Mouse (Mus musculus) embryonic facial prominence, embryonic 11.5 days (tissue): ENCODE data around the gene Spty2d1. TPM values are rescaled to one million over a fixed set of nuclear protein-coding genes. Genes with fewer than 3 reads are reported as not detected.
A peak's percentile ranks its signal among the peaks of the same experiment; 100 is the strongest.

Experiments
- ATAC-seq: fragments of 200-750 bp; cut with Nextera tagmentation; replicated peaks from 2 replicates; pipeline ENCODE4 v1.8.0; 2017; ENCODE audit warnings: low read depth; ENCODE audit not compliant: insufficient number of reproducible peaks, low FRiP score, low TSS enrichment
- DNase-seq: peaks from one replicate; pipeline ENCODE4 v3.0.0-alpha.2; 2015; ENCODE audit warnings: low spot score
- H3K27ac ChIP-seq: fragments of 300-500 bp; sonication (generic); replicated peaks from 2 replicates; pipeline ENCODE4 v1.5.1; 2014; ENCODE audit warnings: mild to moderate bottlenecking, low read depth, low read length, control low read depth
- H3K27me3 ChIP-seq: fragments of 300-500 bp; sonication (generic); 2 replicates; pipeline ENCODE4 v1.6.1; 2014; ENCODE audit warnings: mild to moderate bottlenecking, low read length, moderate library complexity, mixed read lengths; ENCODE audit not compliant: control insufficient read depth, insufficient read depth
- H3K36me3 ChIP-seq: fragments of 300-500 bp; sonication (generic); replicated peaks from 2 replicates; pipeline ENCODE4 v1.6.1; 2014; ENCODE audit warnings: low read depth, mild to moderate bottlenecking, low read length, moderate library complexity, mixed read lengths; ENCODE audit not compliant: control insufficient read depth, insufficient read depth
- H3K4me1 ChIP-seq: fragments of 300-500 bp; sonication (generic); 2 replicates; pipeline ENCODE4 v1.6.1; 2014; ENCODE audit warnings: low read length, mixed read lengths; ENCODE audit not compliant: control insufficient read depth, insufficient read depth
- H3K4me2 ChIP-seq: fragments of 300-500 bp; sonication (generic); 2 replicates; pipeline ENCODE4 v1.6.1; 2014; ENCODE audit warnings: low read depth, mild to moderate bottlenecking, control low read depth, low read length, moderate library complexity
- H3K4me3 ChIP-seq: fragments of 300-500 bp; sonication (generic); 2 replicates; pipeline ENCODE4 v1.5.1; 2014; ENCODE audit warnings: low read depth, low read length, control low read depth
- H3K9ac ChIP-seq: fragments of 300-500 bp; sonication (generic); replicated peaks from 2 replicates; pipeline ENCODE4 v1.6.1; 2014; ENCODE audit warnings: mild to moderate bottlenecking, control low read depth, low read length
- H3K9me3 ChIP-seq: fragments of 300-500 bp; sonication (generic); replicated peaks from 2 replicates; pipeline ENCODE4 v1.6.1; 2016; ENCODE audit warnings: mild to moderate bottlenecking, low read length, inconsistent platforms, mixed read lengths; ENCODE audit not compliant: control insufficient read depth
- WGBS: fragments of 180-500 bp; shearing (Covaris S2); extraction: QIAGEN DNeasy Blood & Tissue Kit; methylation state at CpG from one replicate; pipeline ENCODE4 v1.1.7; 2014; 5-methylcytosine and 5-hydroxymethylcytosine counted together
- polyA plus RNA-seq: library from polyadenylated mRNA; unstranded; fragments of >200 nt; fragmentation: Nextera tagmentation; extraction: Ambion mirVana; gene quantifications from 2 replicates; pipeline ENCODE4 v1.2.1, GENCODE M21; 2014

Gene Spty2d1
- polyA plus RNA-seq, result 13.5 and 14.5 TPM in 2 replicates

- no peaks in the 10 kb centered on the region for H3K27me3 ChIP-seq
- H3K27ac ChIP-seq, result peak within 1 kb of the TSS; percentile 35; the same call in 1 of the 2 replicates
- peak within 1 kb of the TSS; percentile 79 for H3K4me2 ChIP-seq
- WGBS, result 1% methylated on average over 52 of the region's 57 CpGs
- H3K4me1 ChIP-seq, result no peaks in the 10 kb centered on the region
- no peaks in the 10 kb centered on the region for H3K9me3 ChIP-seq
- H3K36me3 ChIP-seq, result no peaks in the 10 kb centered on the region
- H3K4me3 ChIP-seq, result peak within 1 kb of the TSS; percentile 78
- peak within 1 kb of the TSS; percentile 72 for H3K9ac ChIP-seq
- ATAC-seq (peak; percentile 96), DNase-seq (peak; percentile 98)
Observed at GRCm38 (mm10) chr7:47008168-47008993, at the start of gene Spty2d1. Spty2d1 (minus strand) TSS chr7:47008411.

- no peak overlapping the region for H3K4me2 ChIP-seq
- H3K27ac ChIP-seq, result no peak overlapping the region
- 84% methylated on average over 4 of the region's 4 CpGs for WGBS
Observed at GRCm38 (mm10) chr7:47056273-47056672, 48.1 kb upstream of the Spty2d1 start.

GRCm38 (mm10) chr7:47055744-47056143 is 47.5 kb upstream of the Spty2d1 start:
- no peak for DNase-seq
- Histone ChIP-seq H3K4me3 (no peak overlapping the region), H3K27me3 (no peaks in the 10 kb centered on the region), H3K4me1 (peaks cover 3% of the 10 kb centered on the region), H3K36me3 (no peaks in the 10 kb centered on the region; the same call in 1 of the 2 replicates), H3K9me3 (no peaks in the 10 kb centered on the region), H3K4me2 (no peak overlapping the region), H3K27ac (no peak overlapping the region), H3K9ac (no peak overlapping the region)
- 75% methylated on average over 9 of the region's 9 CpGs for WGBS
- no peak for ATAC-seq

More at GRCm38 (mm10) chr7:47056273-47056672, 48.1 kb upstream of the Spty2d1 start:
- Histone ChIP-seq H3K27me3 (no peaks in the 10 kb centered on the region), H3K4me3 (no peak overlapping the region), H3K9ac (no peak overlapping the region), H3K36me3 (no peaks in the 10 kb centered on the region; the same call in 1 of the 2 replicates), H3K9me3 (no peaks in the 10 kb centered on the region), H3K4me1 (peaks cover 2% of the 10 kb centered on the region)
- DNase-seq (no peak), ATAC-seq (no peak)

GRCm38 (mm10) chr7:47054666-47055065 is 46.5 kb upstream of the Spty2d1 start:
- no peak overlapping the region for H3K27ac ChIP-seq
- ATAC-seq, result no peak
- H3K4me3 ChIP-seq, result no peak overlapping the region
- H3K9ac ChIP-seq, result no peak overlapping the region
- 82% methylated on average over 2 of the region's 2 CpGs for WGBS
- H3K9me3 ChIP-seq, result no peaks in the 10 kb centered on the region
- H3K27me3 ChIP-seq, result no peaks in the 10 kb centered on the region
- no peak overlapping the region for H3K4me2 ChIP-seq
- no peak for DNase-seq
- peaks cover 3% of the 10 kb centered on the region for H3K4me1 ChIP-seq
- no peaks in the 10 kb centered on the region; the same call in 1 of the 2 replicates for H3K36me3 ChIP-seq

GRCm38 (mm10) chr7:47053287-47053686 is 45.1 kb upstream of the Spty2d1 start:
- H3K9ac ChIP-seq, result no peak overlapping the region
- ATAC-seq (no peak), DNase-seq (no peak)
- H3K4me1 ChIP-seq, result peaks cover 3% of the 10 kb centered on the region
- H3K9me3 ChIP-seq, result no peaks in the 10 kb centered on the region
- no peaks in the 10 kb centered on the region; the same call in 1 of the 2 replicates for H3K36me3 ChIP-seq
- no peak overlapping the region for H3K4me2 ChIP-seq
- no peak overlapping the region for H3K4me3 ChIP-seq
- no peak overlapping the region for H3K27ac ChIP-seq
- no peaks in the 10 kb centered on the region for H3K27me3 ChIP-seq
- 97% methylated on average over 15 of the region's 15 CpGs for WGBS

GRCm38 (mm10) chr7:47052276-47052675 is 44.1 kb upstream of the Spty2d1 start:
- Histone ChIP-seq H3K4me2 (no peak overlapping the region), H3K4me1 (peaks cover 3% of the 10 kb centered on the region), H3K9me3 (no peaks in the 10 kb centered on the region), H3K27ac (no peak overlapping the region), H3K9ac (0 out of 2 replicates have a peak overlapping the region, but pooled peaks have one; percentile 18), H3K27me3 (no peaks in the 10 kb centered on the region), H3K4me3 (no peak overlapping the region), H3K36me3 (no peaks in the 10 kb centered on the region; the same call in 1 of the 2 replicates)
- no peak for DNase-seq
- 42% methylated on average over 3 of the region's 3 CpGs for WGBS
- ATAC-seq, result no peak

- H3K9ac ChIP-seq, result no peak overlapping the region; the same call in 1 of the 2 replicates
- H3K27ac ChIP-seq, result no peak overlapping the region; the same call in 1 of the 2 replicates
- H3K4me1 ChIP-seq, result peaks cover 3% of the 10 kb centered on the region
- H3K4me3 ChIP-seq, result peak overlapping the region; percentile 82
- WGBS, result 16% methylated on average over 2 of the region's 2 CpGs
- no peak for ATAC-seq
- DNase-seq, result peak; percentile 35
- H3K36me3 ChIP-seq, result no peaks in the 10 kb centered on the region
- no peaks in the 10 kb centered on the region for H3K9me3 ChIP-seq
- no peaks in the 10 kb centered on the region for H3K27me3 ChIP-seq
- peak overlapping the region; percentile 75 for H3K4me2 ChIP-seq
Observed at GRCm38 (mm10) chr7:47051404-47052151, 43.4 kb upstream of the Spty2d1 start.
